ENCODE assay signal across 19 mouse cellular contexts in genomic region chr8:114536201-114536600, GRCm38 (mm10).
A peak's percentile ranks its signal among the peaks of the same experiment; 100 is the strongest.
DNase-seq lines count a peak whose midpoint lies in the region.
"Had no signal": no experiment of that assay in that cellular context is flagged by ENCODE, and none has a peak within 500 bp of the region (broad histone marks: within the 10 kb centered on the region; RNA-seq: fewer than 3 reads in every experiment).

No protein-coding gene starts in this region.

- peak; percentile 10 for DNase-seq in adrenal gland, postnatal 14 days
- DNase-seq in adrenal gland, adult 8-10 months = no peak
- DNase-seq in brain, adult 2 months (ENCODE audit: low read depth, low spot score) = peak; percentile 22
- peak; percentile 58 to 62 for DNase-seq in kidney, adult 8-10 months
- peak; percentile 63 for DNase-seq in kidney, postnatal 14 days
- DNase-seq in right cerebral cortex, postnatal 10 days (ENCODE audit: low spot score in 2 of 2) = no peak
- no peak for DNase-seq in retina, postnatal 1 day
- DNase-seq in right cerebral cortex, postnatal 14 days = no peak
- DNase-seq: cerebellum, adult 11 months; cerebellum, adult 9-11 months; forebrain, postnatal 0 days; gastrocnemius, postnatal 25 days; heart, adult 2 months; heart, postnatal 14 days; layer of hippocampus, adult 9-11 months; liver, embryonic 13.5 days; lung, embryonic 14.5 days; lung, postnatal 36 days; thymus, postnatal 14 days had no signal

Comparison
In these comparisons a context has a peak if more than half of its experiments do, and no peak if none do; other contexts are left out.
1. DNase-seq: peak in adrenal gland, postnatal 14 days (single experiment), brain, adult 2 months (single experiment), kidney, adult 8-10 months (2 of 2) and kidney, postnatal 14 days (single experiment); none in adrenal gland, adult 8-10 months (single experiment), right cerebral cortex, postnatal 10 days (0 of 2), retina, postnatal 1 day (single experiment) and right cerebral cortex, postnatal 14 days (single experiment).